Mouse (Mus musculus) hindbrain, embryonic 11.5 days (tissue): ENCODE measurements around the gene Trio. TPM values are rescaled to one million over a fixed set of nuclear protein-coding genes. Genes with fewer than 3 reads are reported as not detected.

Source experiments
- ATAC-seq: fragments of 200-750 bp; cut with Nextera tagmentation; 2 replicates; pipeline ENCODE4 v1.8.0; 2017; ENCODE audit warnings: mild to moderate bottlenecking, moderate TSS enrichment, moderate library complexity; ENCODE audit not compliant: low FRiP score
- DNase-seq: peaks from one replicate; pipeline ENCODE4 v3.0.0-alpha.2; 2015; ENCODE audit warnings: low spot score
- H3K27ac ChIP-seq: fragments of 300-500 bp; sonication (generic); 2 replicates; pipeline ENCODE4 v1.5.1; 2014; ENCODE audit warnings: mild to moderate bottlenecking, low read depth, low read length
- H3K27me3 ChIP-seq: fragments of 300-500 bp; sonication (generic); 2 replicates; pipeline ENCODE4 v1.6.1; 2014; ENCODE audit warnings: mild to moderate bottlenecking, low read length, moderate library complexity, mixed read lengths; ENCODE audit not compliant: control insufficient read depth, insufficient read depth
- H3K36me3 ChIP-seq: fragments of 300-500 bp; sonication (generic); 2 replicates; pipeline ENCODE4 v1.6.1; 2014; ENCODE audit warnings: mild to moderate bottlenecking, low read length, moderate library complexity, mixed read lengths; ENCODE audit not compliant: control insufficient read depth, insufficient read depth
- H3K4me1 ChIP-seq: fragments of 300-500 bp; sonication (generic); replicated peaks from 2 replicates; pipeline ENCODE4 v1.6.1; 2014; ENCODE audit warnings: low read length, mixed read lengths; ENCODE audit not compliant: control insufficient read depth, insufficient read depth
- H3K4me2 ChIP-seq: fragments of 300-500 bp; sonication (generic); replicated peaks from 2 replicates; pipeline ENCODE4 v1.6.1; 2014; ENCODE audit warnings: mild to moderate bottlenecking, low read depth, low read length
- H3K4me3 ChIP-seq: fragments of 300-500 bp; sonication (generic); 2 replicates; pipeline ENCODE4 v1.5.1; 2014; ENCODE audit warnings: low read depth, low read length
- H3K9ac ChIP-seq: fragments of 300-500 bp; sonication (generic); 2 replicates; pipeline ENCODE4 v1.6.1; 2014; ENCODE audit warnings: low read depth, low read length
- H3K9me3 ChIP-seq: fragments of 300-500 bp; sonication (generic); 2 replicates; pipeline ENCODE4 v1.6.1; 2016; ENCODE audit warnings: low read length; ENCODE audit not compliant: control insufficient read depth
- WGBS: fragments of 180-500 bp; shearing (Covaris S2); extraction: QIAGEN DNeasy Blood & Tissue Kit; methylation state at CpG from one replicate; pipeline ENCODE4 v1.1.7; 2014; 5-methylcytosine and 5-hydroxymethylcytosine counted together
- polyA plus RNA-seq: library from polyadenylated mRNA; unstranded; fragments of >200 nt; fragmentation: Nextera tagmentation; extraction: Ambion mirVana; gene quantifications from 2 replicates; pipeline ENCODE4 v1.2.1, GENCODE M21; 2014

Trio gene
- polyA plus RNA-seq, 1 experiment from 2014 or later = 49.8 TPM

DNA sequence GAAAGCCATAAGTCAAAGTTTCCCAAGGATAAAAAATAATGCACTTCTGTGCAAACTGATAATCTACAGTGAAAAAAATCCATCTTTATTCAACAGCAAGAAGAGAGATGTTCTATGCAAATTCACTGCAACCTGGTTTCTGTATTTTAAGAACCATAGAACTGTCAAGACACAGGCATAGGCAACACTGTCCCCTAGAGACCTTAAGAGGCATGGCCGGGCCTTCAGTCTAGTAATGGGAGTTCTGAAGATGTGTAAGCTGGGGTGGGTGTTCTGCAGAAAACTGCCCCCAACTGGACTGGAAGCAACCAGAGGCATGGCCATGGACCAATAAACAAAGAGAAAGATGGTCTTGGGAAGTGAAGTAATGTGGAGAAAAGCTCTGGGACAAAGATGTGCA, 166.1 kb downstream of the Trio start:
- Histone ChIP-seq H3K9me3 (no peaks in the 10 kb centered on the region), H3K4me3 (no peak overlapping the region), H3K36me3 (no peaks in the 10 kb centered on the region), H3K9ac (no peak overlapping the region), H3K27me3 (no peaks in the 10 kb centered on the region), H3K4me1 (no peaks in the 10 kb centered on the region), H3K4me2 (no peak overlapping the region), H3K27ac (no peak overlapping the region)
- DNase-seq (no peak), ATAC-seq (no peak)
- 81% methylated on average over 1 of the region's 1 CpGs for WGBS

GRCm38 (mm10) chr15:27859115-27859514, 166.5 kb downstream of the Trio start:
- no peak overlapping the region for H3K27ac ChIP-seq
- no peak for DNase-seq
- H3K27me3 ChIP-seq = no peaks in the 10 kb centered on the region
- no peak overlapping the region for H3K4me2 ChIP-seq
- no peaks in the 10 kb centered on the region for H3K9me3 ChIP-seq
- H3K4me1 ChIP-seq = no peaks in the 10 kb centered on the region
- no peak overlapping the region for H3K4me3 ChIP-seq
- no peak for ATAC-seq
- no peak overlapping the region for H3K9ac ChIP-seq
- H3K36me3 ChIP-seq = no peaks in the 10 kb centered on the region
- 82% methylated on average over 6 of the region's 6 CpGs for WGBS

GRCm38 (mm10) chr15:27858179-27858819, 167.3 kb downstream of the Trio start:
- no peaks in the 10 kb centered on the region for H3K27me3 ChIP-seq
- no peaks in the 10 kb centered on the region for H3K36me3 ChIP-seq
- ATAC-seq (no peak), DNase-seq (no peak)
- H3K4me2 ChIP-seq = no peak overlapping the region
- H3K4me3 ChIP-seq = no peak overlapping the region
- H3K9ac ChIP-seq = no peak overlapping the region
- H3K27ac ChIP-seq = no peak overlapping the region
- H3K9me3 ChIP-seq = no peaks in the 10 kb centered on the region
- no peaks in the 10 kb centered on the region for H3K4me1 ChIP-seq
- WGBS = 89% methylated on average over 7 of the region's 7 CpGs

DNA sequence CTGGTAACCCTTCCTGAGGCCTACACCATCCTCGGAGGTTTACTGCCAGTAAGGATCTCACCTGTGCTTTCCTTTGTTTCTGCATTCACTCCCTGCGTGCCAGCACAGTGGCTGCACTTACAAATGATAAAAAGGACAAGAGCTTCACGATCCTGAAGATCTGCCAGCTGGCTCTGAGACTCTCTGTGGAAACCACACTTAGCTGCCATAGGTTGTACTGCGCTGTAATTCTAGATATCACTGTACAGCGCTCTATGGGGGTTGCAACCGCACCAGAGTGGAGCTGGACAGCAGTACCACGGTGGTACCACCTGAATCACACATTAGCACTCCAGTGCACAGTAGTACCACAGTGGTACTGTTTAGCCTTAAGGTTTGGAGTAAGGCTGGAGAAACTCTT, 168.4 kb downstream of the Trio start:
- Histone ChIP-seq H3K9ac (no peak overlapping the region), H3K4me3 (no peak overlapping the region), H3K36me3 (no peaks in the 10 kb centered on the region), H3K9me3 (no peaks in the 10 kb centered on the region), H3K4me2 (no peak overlapping the region), H3K27me3 (no peaks in the 10 kb centered on the region), H3K4me1 (no peaks in the 10 kb centered on the region), H3K27ac (no peak overlapping the region)
- DNase-seq = no peak
- no peak for ATAC-seq
- 89% methylated on average over 7 of the region's 7 CpGs for WGBS

GRCm38 (mm10) chr15:27856050-27856787, 169.4 kb downstream of the Trio start:
- Histone ChIP-seq H3K9me3 (no peaks in the 10 kb centered on the region), H3K27ac (no peak overlapping the region), H3K4me2 (no peak overlapping the region), H3K4me3 (no peak overlapping the region), H3K4me1 (no peaks in the 10 kb centered on the region), H3K27me3 (no peaks in the 10 kb centered on the region), H3K9ac (no peak overlapping the region), H3K36me3 (no peaks in the 10 kb centered on the region)
- WGBS = 53% methylated on average over 29 of the region's 29 CpGs
- no peak for DNase-seq
- no peak for ATAC-seq

DNA sequence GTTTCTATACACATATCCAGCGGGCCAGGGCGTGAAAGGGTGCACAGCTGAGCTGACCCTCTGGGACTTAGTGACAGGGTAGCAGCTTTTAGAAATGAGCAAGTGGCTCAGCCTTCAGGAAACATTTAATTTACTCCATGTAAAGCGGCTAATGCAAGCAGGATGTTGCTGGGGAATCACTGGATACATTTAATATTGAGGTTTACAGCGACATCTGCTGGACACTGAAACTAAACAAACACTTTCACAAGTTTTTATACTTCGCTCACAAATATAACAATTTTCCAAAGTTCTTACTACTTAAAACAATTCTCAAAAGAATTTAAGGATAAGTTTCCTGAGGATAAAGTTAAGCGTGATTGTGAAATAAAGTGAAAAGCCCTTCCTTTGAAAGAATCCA, 174.3 kb downstream of the Trio start:
- H3K36me3 ChIP-seq = 0 out of 2 replicates have a peak, but pooled peaks cover 8% of the 10 kb centered on the region

GRCm38 (mm10) chr15:27850904-27851303, 174.7 kb downstream of the Trio start:
- no peaks in the 10 kb centered on the region for H3K4me1 ChIP-seq
- ATAC-seq (peak; percentile 30; the same call in 1 of the 2 replicates), DNase-seq (peak; percentile 61)
- H3K9ac ChIP-seq = no peak overlapping the region
- no peaks in the 10 kb centered on the region for H3K27me3 ChIP-seq
- 87% methylated on average over 14 of the region's 14 CpGs for WGBS
- H3K4me2 ChIP-seq = no peak overlapping the region
- no peaks in the 10 kb centered on the region for H3K9me3 ChIP-seq
- H3K36me3 ChIP-seq = 0 out of 2 replicates have a peak, but pooled peaks cover 8% of the 10 kb centered on the region
- no peak overlapping the region for H3K4me3 ChIP-seq
- H3K27ac ChIP-seq = no peak overlapping the region

More for the DNA sequence above, 174.3 kb downstream of the Trio start:
- DNase-seq = peak; percentile 27
- Histone ChIP-seq H3K4me1 (no peaks in the 10 kb centered on the region), H3K9me3 (no peaks in the 10 kb centered on the region), H3K4me2 (no peak overlapping the region), H3K9ac (no peak overlapping the region), H3K27me3 (no peaks in the 10 kb centered on the region), H3K4me3 (no peak overlapping the region), H3K27ac (no peak overlapping the region)
- no peak for ATAC-seq
- WGBS = 81% methylated on average over 6 of the region's 6 CpGs

GRCm38 (mm10) chr15:27849910-27850309, 175.7 kb downstream of the Trio start:
- H3K9me3 ChIP-seq = no peaks in the 10 kb centered on the region
- no peak overlapping the region for H3K27ac ChIP-seq
- peaks cover 12% of the 10 kb centered on the region; the same call in 1 of the 2 replicates for H3K36me3 ChIP-seq
- no peak for DNase-seq
- no peak overlapping the region for H3K4me2 ChIP-seq
- WGBS = 97% methylated on average over 4 of the region's 4 CpGs
- no peak overlapping the region for H3K4me3 ChIP-seq
- H3K4me1 ChIP-seq = no peaks in the 10 kb centered on the region
- no peak overlapping the region for H3K9ac ChIP-seq
- H3K27me3 ChIP-seq = no peaks in the 10 kb centered on the region
- ATAC-seq = no peak

- Histone ChIP-seq H3K36me3 (peaks cover 8% of the 10 kb centered on the region; the same call in 1 of the 2 replicates), H3K4me3 (no peak overlapping the region), H3K9me3 (no peaks in the 10 kb centered on the region), H3K27me3 (no peaks in the 10 kb centered on the region), H3K9ac (no peak overlapping the region), H3K4me2 (no peak overlapping the region), H3K4me1 (no peaks in the 10 kb centered on the region), H3K27ac (no peak overlapping the region)
- WGBS = 95% methylated on average over 15 of the region's 15 CpGs
- DNase-seq (no peak), ATAC-seq (no peak)
Observed at GRCm38 (mm10) chr15:27841696-27842095, 184.0 kb downstream of the Trio start.
